In genomic region chr11:79003053-79003768, GRCm38 (mm10) we compare ENCODE assay signal across 9 mouse cellular contexts. TPM values are rescaled to one million over a fixed set of nuclear protein-coding genes. Genes with fewer than 3 reads are reported as not detected.
DNase-seq lines count a peak whose midpoint lies in the region; ATAC-seq and TF ChIP-seq lines count a peak whose summit lies in the region.
"Had no signal": no experiment of that assay in that cellular context is flagged by ENCODE, and none has a peak within 500 bp of the region (broad histone marks: within the 10 kb centered on the region; RNA-seq: fewer than 3 reads in every experiment).

No protein-coding gene starts in this region.

- no peak overlapping the region for H3K4me2 ChIP-seq in hindbrain, embryonic 16.5 days (ENCODE audit: low read length)
- H3K4me2 ChIP-seq in hindbrain, embryonic 12.5 days (replicated peaks) = no peak overlapping the region
- H3K4me2 ChIP-seq in embryonic facial prominence, embryonic 15.5 days (replicated peaks) = no peak overlapping the region
- H3K4me2 ChIP-seq in limb, embryonic 14.5 days (replicated peaks; ENCODE audit: low read depth, low read length, severe bottlenecking) = no peak overlapping the region
- H3K4me2 ChIP-seq: neural tube, embryonic 12.5 days had no signal

- H3K9me3 ChIP-seq in hindbrain, embryonic 16.5 days (ENCODE audit: control insufficient read depth, low read length) = no peaks in the 10 kb centered on the region
- no peaks in the 10 kb centered on the region for H3K9me3 ChIP-seq in hindbrain, embryonic 12.5 days (replicated peaks)
- H3K9me3 ChIP-seq in embryonic facial prominence, embryonic 15.5 days (replicated peaks) = no peaks in the 10 kb centered on the region
- no peaks in the 10 kb centered on the region for H3K9me3 ChIP-seq in limb, embryonic 14.5 days (ENCODE audit: control insufficient read depth, low read length)
- H3K9me3 ChIP-seq: neural tube, embryonic 12.5 days had no signal

- H3K27ac ChIP-seq in hindbrain, embryonic 16.5 days (ENCODE audit: low read depth, low read length) = peak overlapping the region; percentile 45; the same call in 1 of the 2 replicates
- H3K27ac ChIP-seq in hindbrain, embryonic 12.5 days = no peak overlapping the region
- H3K27ac ChIP-seq in embryonic facial prominence, embryonic 15.5 days (replicated peaks) = peak overlapping the region; percentile 68; the same call in 1 of the 2 replicates
- H3K27ac ChIP-seq in limb, embryonic 14.5 days (replicated peaks; ENCODE audit: low read depth, low read length) = peak overlapping the region; percentile 43; the same call in 1 of the 2 replicates
- H3K27ac ChIP-seq: neural tube, embryonic 12.5 days had no signal

- no peak overlapping the region for H3K4me3 ChIP-seq in hindbrain, embryonic 16.5 days (ENCODE audit: low read length)
- no peak overlapping the region for H3K4me3 ChIP-seq in hindbrain, embryonic 12.5 days
- H3K4me3 ChIP-seq in embryonic facial prominence, embryonic 15.5 days (replicated peaks) = no peak overlapping the region
- H3K4me3 ChIP-seq in limb, embryonic 14.5 days (replicated peaks; ENCODE audit: low read length) = no peak overlapping the region
- H3K4me3 ChIP-seq: neural tube, embryonic 12.5 days had no signal

- no peak overlapping the region for H3K9ac ChIP-seq in hindbrain, embryonic 16.5 days (ENCODE audit: low read depth, low read length)
- no peak overlapping the region for H3K9ac ChIP-seq in hindbrain, embryonic 12.5 days
- no peak overlapping the region for H3K9ac ChIP-seq in embryonic facial prominence, embryonic 15.5 days
- no peak overlapping the region for H3K9ac ChIP-seq in limb, embryonic 14.5 days (ENCODE audit: low read depth, low read length, severe bottlenecking)
- H3K9ac ChIP-seq: neural tube, embryonic 12.5 days had no signal

- no peak for ATAC-seq in hindbrain, embryonic 16.5 days
- no peak for ATAC-seq in hindbrain, embryonic 12.5 days (ENCODE audit: low FRiP score)
- no peak for ATAC-seq in embryonic facial prominence, embryonic 15.5 days (ENCODE audit: insufficient number of reproducible peaks, low FRiP score, low TSS enrichment, low read depth)
- no peak for ATAC-seq in limb, embryonic 14.5 days (ENCODE audit: low FRiP score, low read depth)

- no peak for TF ChIP-seq POLR2A in limb, embryonic 14.5 days (IDR thresholded peaks at IDR 0.05; ENCODE audit: borderline replicate concordance, extremely low read depth, insufficient read depth, insufficient read length)

- no peaks in the 10 kb centered on the region for H3K27me3 ChIP-seq in hindbrain, embryonic 16.5 days (replicated peaks; ENCODE audit: control insufficient read depth, insufficient read depth, low read length)
- H3K27me3 ChIP-seq in hindbrain, embryonic 12.5 days = no peaks in the 10 kb centered on the region
- no peaks in the 10 kb centered on the region for H3K27me3 ChIP-seq in embryonic facial prominence, embryonic 15.5 days
- no peaks in the 10 kb centered on the region for H3K27me3 ChIP-seq in limb, embryonic 14.5 days (ENCODE audit: control insufficient read depth, insufficient read depth, low read length)
- H3K27me3 ChIP-seq in splenic B cell, adult 2 months (ENCODE audit: control insufficient read depth, insufficient read depth, low read length, poor library complexity, severe bottlenecking) = no peaks in the 10 kb centered on the region
- H3K27me3 ChIP-seq: neural tube, embryonic 12.5 days had no signal

- no peaks in the 10 kb centered on the region for H3K36me3 ChIP-seq in hindbrain, embryonic 16.5 days (ENCODE audit: control insufficient read depth, insufficient read depth, low read length)
- no peaks in the 10 kb centered on the region for H3K36me3 ChIP-seq in hindbrain, embryonic 12.5 days
- H3K36me3 ChIP-seq in embryonic facial prominence, embryonic 15.5 days = no peaks in the 10 kb centered on the region
- H3K36me3 ChIP-seq in limb, embryonic 14.5 days (ENCODE audit: control insufficient read depth, insufficient read depth, low read length) = no peaks in the 10 kb centered on the region
- H3K36me3 ChIP-seq in splenic B cell, adult 2 months (ENCODE audit: control insufficient read depth, insufficient read depth, low read length, poor library complexity, severe bottlenecking) = no peaks in the 10 kb centered on the region
- H3K36me3 ChIP-seq: neural tube, embryonic 12.5 days had no signal

- H3K4me1 ChIP-seq in hindbrain, embryonic 16.5 days (ENCODE audit: control insufficient read depth, insufficient read depth, low read depth, low read length) = no peaks in the 10 kb centered on the region
- H3K4me1 ChIP-seq in hindbrain, embryonic 12.5 days = peaks cover 4% of the 10 kb centered on the region; the same call in 1 of the 2 replicates
- H3K4me1 ChIP-seq in embryonic facial prominence, embryonic 15.5 days = peaks cover 6% of the 10 kb centered on the region; the same call in 1 of the 2 replicates
- peaks cover 11% of the 10 kb centered on the region; the same call in 1 of the 2 replicates for H3K4me1 ChIP-seq in limb, embryonic 14.5 days (ENCODE audit: control insufficient read depth, insufficient read depth, low read length)
- H3K4me1 ChIP-seq: neural tube, embryonic 12.5 days had no signal

- peak; percentile 48 for DNase-seq in limb, embryonic 14.5 days (ENCODE audit: low spot score)
- DNase-seq in splenic B cell, adult 2 months (ENCODE audit: low read depth, low spot score) = peak; percentile 57
- DNase-seq in layer of hippocampus, postnatal 36 days = no peak
- DNase-seq in right cerebral cortex, postnatal 10 days (ENCODE audit: low spot score in 2 of 2) = no peak
- no peak for DNase-seq in right cerebral cortex, postnatal 25 days

- WGBS in hindbrain, embryonic 16.5 days = 83% methylated on average over 11 of the region's 11 CpGs
- 79% methylated on average over 11 of the region's 11 CpGs for WGBS in hindbrain, embryonic 12.5 days
- WGBS in embryonic facial prominence, embryonic 15.5 days = 69% methylated on average over 11 of the region's 11 CpGs
- 56% methylated on average over 11 of the region's 11 CpGs for WGBS in limb, embryonic 14.5 days

RNA-seq across cellular contexts. Expression of gene Lgals9, which starts 18.5 kb away (rescaled TPM):
- polyA plus RNA-seq in hindbrain, embryonic 16.5 days (2015; fragmentation: Nextera tagmentation; extraction: Ambion mirVana) = 14.7 and 18.3 TPM in 2 replicates
- polyA plus RNA-seq in hindbrain, embryonic 12.5 days (2016; fragmentation: Nextera tagmentation; extraction: Ambion mirVana) = 8.7 and 10.6 TPM in 2 replicates
- 47.8 and 49.8 TPM in 2 replicates for polyA plus RNA-seq in embryonic facial prominence, embryonic 15.5 days (2015; fragmentation: Nextera tagmentation; extraction: Ambion mirVana)
- 29.7 and 31.3 TPM in 2 replicates for polyA plus RNA-seq in limb, embryonic 14.5 days (2012; rRNA removed)
- 35.4 and 36.2 TPM in 2 replicates for polyA plus RNA-seq in limb, embryonic 14.5 days (2014; fragmentation: Nextera tagmentation; extraction: Ambion mirVana)
- 1 to 10 TPM; 4.9 to 5.0 TPM for total RNA-seq in layer of hippocampus, postnatal 36 days (2021)

Comparison
In these comparisons a context has a peak if more than half of its experiments do, and no peak if none do; other contexts are left out.
1. DNase-seq: peak in limb, embryonic 14.5 days (single experiment) and splenic B cell, adult 2 months (single experiment); none in layer of hippocampus, postnatal 36 days (0 of 2), right cerebral cortex, postnatal 10 days (0 of 2) and right cerebral cortex, postnatal 25 days (single experiment).